Mouse (Mus musculus) cerebellum, adult 2 months (tissue): ENCODE results near the gene Zfp518a.

Source experiments
- CTCF ChIP-seq: fragments of 200-500 bp; IDR thresholded peaks from 2 replicates; pipeline ENCODE4 v1.5.1; 2011; ENCODE audit warnings: low read depth, mild to moderate bottlenecking, control low read depth, low read length, moderate library complexity, borderline replicate concordance; ENCODE audit not compliant: insufficient read depth
- POLR2A ChIP-seq: fragments of 200-500 bp; IDR thresholded peaks from 2 replicates; pipeline ENCODE4 v1.6.1; 2011; ENCODE audit warnings: low read length, control low read depth, borderline replicate concordance; ENCODE audit not compliant: insufficient read depth

- TF ChIP-seq POLR2A (no peak), CTCF (no peak)
Measured at GRCm38 (mm10) chr19:40946937-40947577, 52.6 kb downstream of the Zfp518a start.
